Mouse (Mus musculus): ENCODE measurements around the gene Tnni2. TPM values are rescaled to one million over a fixed set of nuclear protein-coding genes. Genes with fewer than 3 reads are reported as not detected.

Gene Tnni2
- total and polyA plus RNA-seq, 3 experiments = 0.62 to 0.63 TPM; not detected in 1

DNA sequence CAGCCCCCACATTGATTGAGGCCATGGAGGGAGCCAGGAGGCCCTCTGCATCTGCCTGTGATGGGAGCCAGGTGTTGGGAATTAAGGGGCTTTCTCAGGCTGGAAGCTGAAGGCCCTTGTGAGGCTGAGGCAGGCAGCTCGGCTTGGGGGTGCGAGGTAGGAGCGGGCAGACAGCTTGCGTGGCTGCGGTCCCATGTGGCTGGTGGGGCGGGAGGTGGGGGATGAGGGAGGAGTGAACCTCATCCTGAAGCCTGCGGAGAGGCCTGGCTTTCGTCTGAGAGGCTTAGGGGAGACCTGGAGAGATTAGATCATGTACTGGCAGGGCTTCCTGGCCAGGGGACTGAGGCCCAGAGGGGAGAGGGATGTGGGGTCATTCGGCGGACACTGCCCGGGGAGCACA lies 41.5 kb downstream of the Tnni2 start:
- no peak for DNase-seq

DNA sequence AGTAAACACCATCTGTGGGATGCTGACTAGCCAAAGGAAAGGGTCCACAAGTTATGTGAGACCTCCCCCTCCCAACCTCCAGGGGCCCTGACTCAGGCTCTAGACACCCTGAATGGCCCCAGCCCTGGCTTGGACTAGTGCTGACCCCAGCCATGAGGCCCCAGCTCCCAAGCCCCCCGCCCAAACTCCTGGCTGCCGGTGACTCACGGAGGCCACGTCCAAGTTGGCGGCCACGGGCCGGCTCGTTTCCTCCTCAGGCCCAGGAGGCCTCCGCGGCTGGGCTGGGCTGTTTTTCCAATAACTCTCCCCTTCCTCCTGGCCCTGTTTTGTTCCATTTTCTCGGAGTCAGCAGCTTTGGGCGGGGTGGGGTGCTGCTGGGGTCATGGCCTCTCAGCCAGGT lies 43.2 kb downstream of the Tnni2 start:
- no peak for DNase-seq

DNA sequence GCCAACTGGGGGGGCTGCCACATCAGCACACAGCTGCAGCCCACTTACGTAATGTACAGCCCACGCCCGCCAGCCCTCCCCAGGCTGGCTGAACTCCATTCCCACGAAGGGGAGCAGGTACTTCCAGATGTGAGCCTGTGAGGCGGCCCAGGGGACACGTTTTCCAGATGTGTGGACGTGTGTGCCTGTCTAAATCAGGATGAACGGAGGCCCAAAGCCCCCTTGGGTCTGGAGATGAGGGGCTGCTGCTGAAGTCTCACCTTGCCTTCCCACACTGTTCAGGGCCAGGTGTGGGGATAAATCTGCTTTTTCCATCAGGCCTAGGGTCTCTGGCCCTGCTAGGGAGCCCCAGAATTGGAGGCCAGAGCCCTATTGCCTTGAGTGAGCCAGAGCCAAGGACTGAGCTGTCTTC lies 45.1 kb downstream of the Tnni2 start:
- DNase-seq = no peak

DNA sequence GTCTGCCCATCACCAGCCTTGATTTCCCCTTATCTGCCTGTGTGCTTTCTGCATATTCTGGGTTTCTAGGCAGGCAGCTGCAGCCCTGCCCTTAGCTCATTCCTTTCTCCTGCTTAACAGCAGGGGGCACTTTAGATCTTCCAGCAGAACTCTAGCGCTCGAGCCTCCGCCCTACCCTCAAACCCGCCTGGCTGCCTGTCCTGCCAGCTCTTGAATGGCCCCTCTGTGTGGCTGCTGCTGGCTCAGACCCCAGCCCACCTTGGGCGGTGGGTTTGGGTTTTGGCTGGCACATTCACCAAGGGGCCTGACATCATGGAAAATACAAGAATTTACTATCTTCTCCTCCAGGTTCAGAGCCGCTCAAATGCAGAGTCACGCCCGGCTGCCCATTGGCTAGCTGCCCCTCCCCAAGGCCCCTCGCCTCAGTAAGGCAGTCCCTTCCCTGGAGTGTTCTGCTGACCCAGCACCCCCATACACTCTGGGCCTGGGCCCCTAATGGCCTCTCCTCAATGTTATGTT lies 45.8 kb downstream of the Tnni2 start:
- DNase-seq = peak; percentile 34

DNA sequence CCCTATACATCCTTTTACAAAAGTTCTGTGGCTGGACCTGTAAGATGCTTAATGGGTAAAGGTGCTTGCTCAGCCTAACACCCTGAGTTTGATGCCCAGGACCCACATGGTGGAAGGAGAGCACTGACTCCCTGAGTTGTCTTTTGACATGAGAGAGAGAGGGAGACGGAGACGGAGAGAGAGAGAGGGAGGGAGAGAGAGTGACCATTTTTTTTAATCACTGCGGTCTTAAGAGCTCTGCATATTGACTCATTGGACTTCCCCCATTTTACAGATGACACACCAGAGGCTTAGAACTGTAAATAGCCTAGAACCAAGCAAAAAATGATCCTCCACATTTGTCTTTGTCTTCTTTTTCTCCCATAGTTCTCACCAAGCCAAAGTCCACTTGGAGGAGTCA lies 46.4 kb downstream of the Tnni2 start:
- DNase-seq = no peak

DNA sequence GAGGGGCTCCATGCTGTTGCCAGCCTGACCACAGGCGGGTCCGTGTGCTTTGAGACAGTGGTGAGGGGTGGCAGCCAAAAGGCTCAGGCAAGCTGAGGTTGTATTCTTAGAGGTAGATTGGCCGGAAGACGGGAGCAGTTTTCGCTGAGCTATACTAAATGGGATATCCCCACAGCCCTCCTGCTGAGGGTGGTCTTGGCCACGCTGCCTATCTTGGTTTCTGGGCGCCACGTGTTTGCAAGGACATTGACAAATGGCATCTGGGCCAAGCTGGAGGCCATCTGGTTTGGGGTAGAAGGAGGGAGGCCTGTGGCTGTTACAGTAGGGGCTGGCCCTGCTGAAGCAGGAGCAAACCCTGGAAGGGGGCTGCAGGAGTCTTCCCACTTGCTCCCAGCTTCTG lies 51.9 kb downstream of the Tnni2 start:
- DNase-seq = no peak

Other genes with a start within 250 kb of the Tnni2 start
- gene Krtap5-3, start 240.4 kb upstream of the Tnni2 start, total RNA-seq (2021) = not detected
- not detected in 2 replicates for gene Krtap5-3, start 240.4 kb upstream of the Tnni2 start, polyA plus RNA-seq (2012; rRNA removed)
- not detected for gene Gm7579, start 229.9 kb upstream of the Tnni2 start, total RNA-seq (2021)
- not detected in 2 replicates for gene Gm7579, start 229.9 kb upstream of the Tnni2 start, polyA plus RNA-seq (2012; rRNA removed)
- gene Krtap5-5, start 211.8 kb upstream of the Tnni2 start, total RNA-seq (2021) = not detected
- gene Krtap5-5, start 211.8 kb upstream of the Tnni2 start, polyA plus RNA-seq (2012; rRNA removed) = 0.11 TPM in 1 of 2 replicates, not detected in the other
- not detected for gene Gm40460, start 200.7 kb upstream of the Tnni2 start, total RNA-seq (2021)
- gene Gm40460, start 200.7 kb upstream of the Tnni2 start, polyA plus RNA-seq (2012; rRNA removed) = not detected in 2 replicates
- gene Gm2431, start 183.5 kb upstream of the Tnni2 start, total RNA-seq (2021) = not detected
- gene Gm2431, start 183.5 kb upstream of the Tnni2 start, polyA plus RNA-seq (2012; rRNA removed) = not detected in 2 replicates
- gene Gm4559, start 167.4 kb upstream of the Tnni2 start, total RNA-seq (2021) = not detected
- gene Gm4559, start 167.4 kb upstream of the Tnni2 start, polyA plus RNA-seq (2012; rRNA removed) = not detected in 2 replicates
- not detected for gene Krtap5-1, start 144.7 kb upstream of the Tnni2 start, total RNA-seq (2021)
- gene Krtap5-1, start 144.7 kb upstream of the Tnni2 start, polyA plus RNA-seq (2012; rRNA removed) = not detected in 2 replicates
- gene Krtap5-4, start 138.3 kb upstream of the Tnni2 start, total RNA-seq (2021) = not detected
- gene Krtap5-4, start 138.3 kb upstream of the Tnni2 start, polyA plus RNA-seq (2012; rRNA removed) = not detected in 2 replicates
- gene Ifitm10, start 68.1 kb upstream of the Tnni2 start, total RNA-seq (2021) = 1 to 10 TPM; 3.0 to 5.8 TPM
- gene Ifitm10, start 68.1 kb upstream of the Tnni2 start, polyA plus RNA-seq (2012; rRNA removed) = 12.0 and 15.2 TPM in 2 replicates
- 1 to 10 TPM; 2.9 to 6.9 TPM for gene Gm49369, start 59.1 kb upstream of the Tnni2 start, total RNA-seq (2021)
- not detected in 2 replicates for gene Gm49369, start 59.1 kb upstream of the Tnni2 start, polyA plus RNA-seq (2012; rRNA removed)
- gene Ctsd, start 53.8 kb upstream of the Tnni2 start, total RNA-seq (2021) = 1,000 to 10,000 TPM in 1 of 2 experiments, 100 to 1,000 TPM in 1; 904 to 1,338 TPM
- 889 and 996 TPM in 2 replicates for gene Ctsd, start 53.8 kb upstream of the Tnni2 start, polyA plus RNA-seq (2012; rRNA removed)
- gene Syt8, start 7.0 kb upstream of the Tnni2 start, total RNA-seq (2021) = not detected
- gene Syt8, start 7.0 kb upstream of the Tnni2 start, polyA plus RNA-seq (2012; rRNA removed) = 0.16 and 0.20 TPM in 2 replicates
- gene Lsp1, start 19.0 kb downstream of the Tnni2 start, total RNA-seq (2021) = 10 to 100 TPM; 20.9 to 28.7 TPM
- gene Lsp1, start 19.0 kb downstream of the Tnni2 start, polyA plus RNA-seq (2012; rRNA removed) = 22.2 and 25.1 TPM in 2 replicates
- not detected for gene Tnnt3, start 57.0 kb downstream of the Tnni2 start, total RNA-seq (2021)
- gene Tnnt3, start 57.0 kb downstream of the Tnni2 start, polyA plus RNA-seq (2012; rRNA removed) = 0.52 TPM in 1 of 2 replicates, not detected in the other
- 1 to 10 TPM; 2.2 to 8.0 TPM for gene Mrpl23, start 90.9 kb downstream of the Tnni2 start, total RNA-seq (2021)
- gene Mrpl23, start 90.9 kb downstream of the Tnni2 start, polyA plus RNA-seq (2012; rRNA removed) = 6.9 and 7.6 TPM in 2 replicates
- 10 to 100 TPM in 1 of 2 experiments, 1 to 10 TPM in 1; 8.6 to 13.1 TPM for gene Igf2, start 225.0 kb downstream of the Tnni2 start, total RNA-seq (2021)
- 22.4 and 32.0 TPM in 2 replicates for gene Igf2, start 225.0 kb downstream of the Tnni2 start, polyA plus RNA-seq (2012; rRNA removed)
- not detected for gene Gm49394, start 228.1 kb downstream of the Tnni2 start, total RNA-seq (2021)
- not detected in 2 replicates for gene Gm49394, start 228.1 kb downstream of the Tnni2 start, polyA plus RNA-seq (2012; rRNA removed)

All from adrenal gland, adult 2 months (tissue).